Mouse (Mus musculus) lung, adult 2 months (tissue): Measurements from ENCODE around the gene Eif4h.

Experiments used
- CTCF ChIP-seq: fragments of 200-500 bp; IDR thresholded peaks from 2 replicates; pipeline ENCODE4 v1.5.1; 2011; ENCODE audit warnings: mild to moderate bottlenecking, low read length, control low read depth; ENCODE audit not compliant: insufficient read depth
- POLR2A ChIP-seq: fragments of 200-500 bp; IDR thresholded peaks from 2 replicates; pipeline ENCODE4 v1.6.1; 2011; ENCODE audit warnings: low read depth, mild to moderate bottlenecking, control low read depth, low read length, borderline replicate concordance; ENCODE audit errors: extremely low read depth

DNA sequence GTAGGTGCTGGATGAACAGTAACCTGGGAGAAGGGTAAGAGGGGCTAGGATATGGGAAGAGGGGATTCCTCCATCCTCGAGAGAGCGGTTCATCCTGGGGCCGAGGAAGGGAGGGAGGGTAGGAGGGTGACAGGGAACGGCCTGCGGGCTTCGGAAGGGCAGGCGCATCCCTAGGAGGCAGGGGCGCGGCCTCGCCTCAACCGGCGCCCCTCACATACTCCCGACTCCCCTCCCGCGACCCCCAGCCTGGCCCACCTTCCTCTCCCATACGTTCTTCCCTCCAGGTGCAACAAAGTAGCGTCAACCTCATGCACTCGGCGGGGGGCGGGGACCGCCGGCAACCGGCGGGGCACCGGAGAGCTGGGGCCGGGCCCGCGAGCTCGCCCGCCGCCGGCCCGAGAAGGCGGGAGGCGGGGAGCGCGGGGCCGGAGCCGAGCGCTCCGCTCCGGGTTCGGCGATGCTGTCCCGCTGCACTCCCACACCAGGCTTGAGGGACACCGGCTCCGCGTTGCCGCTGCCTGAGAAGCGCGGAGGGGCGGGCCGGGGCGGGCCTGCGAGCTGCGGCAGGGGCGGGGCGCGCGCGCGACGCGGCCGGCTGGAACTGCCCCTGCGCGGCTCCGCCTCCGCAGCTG is 48.9 kb upstream of the Eif4h start, which contains the start of gene Limk1:
- TF ChIP-seq POLR2A: peak; percentile 44; the same call in 1 of the 2 replicates
- no peak for TF ChIP-seq CTCF
